19 mouse cellular contexts compared by ENCODE assay signal in the genomic region with DNA sequence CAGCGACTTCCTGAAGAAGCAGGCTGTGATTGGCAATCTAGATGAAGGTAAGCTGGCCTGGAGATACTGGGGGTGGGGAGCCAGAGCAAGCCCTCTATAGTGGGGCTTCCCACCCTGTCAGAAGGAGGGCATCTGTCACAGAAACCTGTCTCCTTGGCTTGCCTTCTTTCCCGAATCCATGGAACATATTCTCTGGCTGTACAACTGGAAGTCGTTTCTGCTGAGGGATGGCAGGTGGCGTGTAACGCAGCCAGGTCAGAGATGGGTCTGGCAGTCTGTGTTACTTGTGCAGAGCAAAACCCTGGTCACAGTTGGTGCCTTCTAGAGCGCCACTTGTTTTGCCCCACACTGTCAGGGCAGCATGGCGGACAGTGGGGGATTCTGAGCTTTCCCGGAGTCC. TPM values are rescaled to one million over a fixed set of nuclear protein-coding genes. Genes with fewer than 3 reads are reported as not detected.
DNase-seq lines count a peak whose midpoint lies in the region; ATAC-seq and TF ChIP-seq lines count a peak whose summit lies in the region.
"Had no signal": no experiment of that assay in that cellular context is flagged by ENCODE, and none has a peak within 500 bp of the region (broad histone marks: within the 10 kb centered on the region; RNA-seq: fewer than 3 reads in every experiment).

No protein-coding gene starts in this region.

- ATAC-seq in hindbrain, postnatal 0 days: no peak
- ATAC-seq: intestine, postnatal 0 days had no signal

- peak; percentile 36 for DNase-seq in layer of hippocampus, adult 9-11 months
- DNase-seq in layer of hippocampus, postnatal 25 days (ENCODE audit: extremely low spot score in 1 of 2, low spot score in 1 of 2): no peak
- DNase-seq in cerebellum, adult 18-20 months: peak; percentile 76 to 83
- DNase-seq in cerebellum, postnatal 14 days: peak; percentile 80 to 82
- peak; percentile 36 for DNase-seq in hindbrain, postnatal 0 days (ENCODE audit: low spot score)
- DNase-seq in heart, adult 11 months: no peak
- DNase-seq in frontal cortex, postnatal 36 days (ENCODE audit: low spot score in 2 of 2): no peak
- DNase-seq in thymus, postnatal 14 days: no peak
- DNase-seq: heart, postnatal 4 days; lung, postnatal 10 days; thymus, adult 18-20 months had no signal

- TF ChIP-seq CTCF in hindbrain, postnatal 0 days (IDR thresholded peaks at IDR 0.05; ENCODE audit: low read depth): no peak

- H3K9ac ChIP-seq in hindbrain, postnatal 0 days (replicated peaks; ENCODE audit: low read length): no peak overlapping the region
- H3K9ac ChIP-seq: heart, embryonic 13.5 days; liver, embryonic 15.5 days; neural tube, embryonic 13.5 days had no signal

- H3K4me3 ChIP-seq in hindbrain, postnatal 0 days (ENCODE audit: low read length): no peak overlapping the region
- H3K4me3 ChIP-seq: erythroblast, embryonic 14.5 days; heart, embryonic 13.5 days; liver, embryonic 15.5 days; neural tube, embryonic 13.5 days had no signal

- no peak overlapping the region for H3K4me2 ChIP-seq in hindbrain, postnatal 0 days (ENCODE audit: low read depth, low read length)
- H3K4me2 ChIP-seq: heart, embryonic 13.5 days; liver, embryonic 15.5 days; neural tube, embryonic 13.5 days had no signal

- 66% methylated on average over 8 of the region's 8 CpGs for WGBS in hindbrain, postnatal 0 days

- no peaks in the 10 kb centered on the region for H3K9me3 ChIP-seq in hindbrain, postnatal 0 days (ENCODE audit: low read length)
- H3K9me3 ChIP-seq: G1E; heart, embryonic 13.5 days; liver, embryonic 15.5 days; neural tube, embryonic 13.5 days had no signal

- H3K27me3 ChIP-seq in hindbrain, postnatal 0 days (ENCODE audit: insufficient read depth, low read length): no peaks in the 10 kb centered on the region
- H3K27me3 ChIP-seq: heart, embryonic 13.5 days; neural tube, embryonic 13.5 days had no signal

- H3K36me3 ChIP-seq in hindbrain, postnatal 0 days (ENCODE audit: insufficient read depth, low read length): peaks cover 3% of the 10 kb centered on the region
- H3K36me3 ChIP-seq: G1E; liver, embryonic 15.5 days had no signal

- peaks cover 3% of the 10 kb centered on the region; the same call in 1 of the 2 replicates for H3K4me1 ChIP-seq in hindbrain, postnatal 0 days (ENCODE audit: insufficient read depth, low read length)

- H3K27ac ChIP-seq in hindbrain, postnatal 0 days: peak overlapping the region; percentile 51; the same call in 1 of the 2 replicates
- H3K27ac ChIP-seq: heart, embryonic 13.5 days; liver, embryonic 15.5 days; neural tube, embryonic 13.5 days had no signal

RNA-seq across cellular contexts. Expression of a gene that starts 16.9 kb away (rescaled TPM):
- total RNA-seq in layer of hippocampus, postnatal 25 days (2021): under 1 TPM; 0.61 to 0.71 TPM
- total RNA-seq in hindbrain, postnatal 0 days (2014; rRNA removed): 1.2 and 3.3 TPM in 2 replicates
- polyA plus RNA-seq in hindbrain, postnatal 0 days (2015; fragmentation: Nextera tagmentation; extraction: Ambion mirVana): 1.6 and 2.0 TPM in 2 replicates
- total RNA-seq: G1E; heart, postnatal 4 days had no signal
- polyA plus RNA-seq: erythroblast, embryonic 14.5 days; G1E; heart, embryonic 13.5 days; intestine, postnatal 0 days; limb, embryonic 14.5 days; liver, embryonic 15.5 days; urinary bladder, adult 2 months had no signal

RNA-seq across cellular contexts. Expression of a gene that starts 46.4 kb away (rescaled TPM):
- total RNA-seq in layer of hippocampus, postnatal 25 days (2021): 100 to 1,000 TPM; 151 to 168 TPM
- 66.1 and 75.6 TPM in 2 replicates for total RNA-seq in hindbrain, postnatal 0 days (2014; rRNA removed)
- 33.9 and 35.6 TPM in 2 replicates for polyA plus RNA-seq in hindbrain, postnatal 0 days (2015; fragmentation: Nextera tagmentation; extraction: Ambion mirVana)

RNA-seq across cellular contexts. Expression of a gene that starts 59.1 kb away (rescaled TPM):
- total RNA-seq in layer of hippocampus, postnatal 25 days (2021): 10 to 100 TPM; 36.5 to 40.0 TPM
- total RNA-seq in hindbrain, postnatal 0 days (2014; rRNA removed): 37.7 and 46.2 TPM in 2 replicates
- polyA plus RNA-seq in hindbrain, postnatal 0 days (2015; fragmentation: Nextera tagmentation; extraction: Ambion mirVana): 25.3 and 26.6 TPM in 2 replicates

Comparison
In these comparisons a context has a peak if more than half of its experiments do, and no peak if none do; other contexts are left out.
1. DNase-seq: peak in layer of hippocampus, adult 9-11 months (single experiment), cerebellum, adult 18-20 months (2 of 2), cerebellum, postnatal 14 days (2 of 2) and hindbrain, postnatal 0 days (single experiment); none in layer of hippocampus, postnatal 25 days (0 of 2), heart, adult 11 months (single experiment), frontal cortex, postnatal 36 days (0 of 2) and thymus, postnatal 14 days (single experiment).